Mouse (Mus musculus): ENCODE results near the gene Hsdl2. TPM values are rescaled to one million over a fixed set of nuclear protein-coding genes. Genes with fewer than 3 reads are reported as not detected.

The Hsdl2 gene
- polyA plus RNA-seq, 1 experiment from 2014 or later, result 44.1 TPM

DNA sequence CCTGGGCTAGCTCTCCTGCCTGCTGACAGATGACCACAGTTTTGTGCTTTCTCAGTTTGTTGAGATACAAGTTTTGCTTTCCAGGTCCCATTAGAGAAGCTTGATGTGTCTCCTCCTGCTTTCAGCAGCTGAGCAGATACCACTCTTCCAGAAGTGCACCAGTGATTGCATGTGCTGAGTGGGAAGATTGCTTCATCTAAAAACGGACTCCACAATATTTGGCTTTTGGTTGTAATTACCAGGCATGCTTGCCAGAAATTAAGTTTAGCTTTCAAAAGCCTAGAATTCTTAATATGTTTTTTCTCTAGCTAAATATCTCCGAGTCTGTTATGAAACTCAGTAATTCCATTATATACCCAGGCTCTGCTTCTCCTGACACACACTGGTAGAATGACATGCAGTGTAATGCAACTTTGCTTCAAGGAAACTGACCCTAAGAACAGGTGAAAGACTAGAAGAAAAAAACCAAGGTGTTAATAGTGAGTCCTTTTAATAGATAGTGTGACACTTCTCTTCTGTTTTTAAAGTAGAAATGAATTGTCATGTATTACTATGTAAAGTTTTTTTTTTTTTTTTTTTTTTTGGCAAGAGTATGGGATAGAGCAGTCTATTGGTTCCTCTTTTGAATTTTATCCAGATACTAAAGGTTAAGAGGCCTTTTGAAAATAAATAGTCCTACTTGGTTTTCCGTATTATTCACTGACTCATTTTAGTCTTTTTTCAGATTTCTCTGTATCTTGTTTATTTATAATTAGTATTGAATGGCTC, 85.4 kb downstream of the Hsdl2 start:
- Histone ChIP-seq H3K4me2 (ENCODE audit: low read depth) (no peak overlapping the region), H3K36me3 (ENCODE audit: control insufficient read depth, insufficient read depth, low read length) (no peaks in the 10 kb centered on the region), H3K4me1 (ENCODE audit: control insufficient read depth, insufficient read depth, low read length) (no peaks in the 10 kb centered on the region), H3K4me3 (ENCODE audit: low read depth, low read length) (no peak overlapping the region), H3K9ac (ENCODE audit: low read length) (no peak overlapping the region), H3K27ac (ENCODE audit: low read depth, low read length) (no peak overlapping the region), H3K9me3 (ENCODE audit: control insufficient read depth, low read length) (no peaks in the 10 kb centered on the region), H3K27me3 (ENCODE audit: control insufficient read depth, insufficient read depth, low read length) (no peaks in the 10 kb centered on the region)
- 87% methylated on average over 3 of the region's 3 CpGs for WGBS
- no peak for ATAC-seq (ENCODE audit: insufficient read depth, low FRiP score, low TSS enrichment)
- DNase-seq (ENCODE audit: low spot score), result no peak

DNA sequence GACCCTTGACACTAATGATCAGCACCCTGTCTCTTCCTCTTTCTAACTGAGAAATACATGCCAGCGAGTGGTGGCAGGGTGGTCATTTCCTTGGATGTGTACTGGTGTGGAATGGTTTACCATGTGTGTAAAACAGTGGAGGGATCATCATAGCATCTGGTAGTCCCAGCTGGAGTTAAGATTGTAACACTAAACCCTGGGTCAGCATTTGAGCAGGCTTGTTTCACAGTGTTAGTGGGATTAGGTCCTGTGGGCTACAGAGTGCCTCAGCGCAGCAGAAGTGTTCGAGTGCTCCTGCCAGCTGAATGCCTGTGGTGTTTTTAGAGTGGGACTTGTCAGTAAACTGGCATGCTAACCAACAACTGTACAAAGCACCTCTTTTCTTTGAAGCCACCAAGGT, 86.7 kb downstream of the Hsdl2 start:
- no peak for ATAC-seq (ENCODE audit: insufficient read depth, low FRiP score, low TSS enrichment)
- Histone ChIP-seq H3K27ac (ENCODE audit: low read depth, low read length) (no peak overlapping the region), H3K9me3 (ENCODE audit: control insufficient read depth, low read length) (no peaks in the 10 kb centered on the region), H3K4me1 (ENCODE audit: control insufficient read depth, insufficient read depth, low read length) (no peaks in the 10 kb centered on the region), H3K4me3 (ENCODE audit: low read depth, low read length) (no peak overlapping the region), H3K9ac (ENCODE audit: low read length) (peak overlapping the region; percentile 18; the same call in 1 of the 2 replicates), H3K4me2 (ENCODE audit: low read depth) (no peak overlapping the region), H3K27me3 (ENCODE audit: control insufficient read depth, insufficient read depth, low read length) (no peaks in the 10 kb centered on the region), H3K36me3 (ENCODE audit: control insufficient read depth, insufficient read depth, low read length) (no peaks in the 10 kb centered on the region)
- DNase-seq (ENCODE audit: low spot score), result no peak
- 48% methylated on average over 3 of the region's 3 CpGs for WGBS

Other genes starting within 250 kb of the Hsdl2 start
- gene Susd1, start 142.9 kb upstream of the Hsdl2 start, polyA plus RNA-seq (2014; fragmentation: Nextera tagmentation; extraction: Ambion mirVana), result 0.81 and 1.8 TPM in 2 replicates
- gene Ptbp3, start 32.2 kb upstream of the Hsdl2 start, polyA plus RNA-seq (2014; fragmentation: Nextera tagmentation; extraction: Ambion mirVana), result 50.2 and 51.5 TPM in 2 replicates
- gene E130308A19Rik, start 44.6 kb downstream of the Hsdl2 start, polyA plus RNA-seq (2014; fragmentation: Nextera tagmentation; extraction: Ambion mirVana), result 62.3 and 64.7 TPM in 2 replicates
- 90.2 and 95.9 TPM in 2 replicates for gene Inip, start 220.0 kb downstream of the Hsdl2 start, polyA plus RNA-seq (2014; fragmentation: Nextera tagmentation; extraction: Ambion mirVana)
- 10.6 and 14.4 TPM in 2 replicates for gene Snx30, start 224.3 kb downstream of the Hsdl2 start, polyA plus RNA-seq (2014; fragmentation: Nextera tagmentation; extraction: Ambion mirVana)

All from neural tube, embryonic 11.5 days (tissue).